Mouse (Mus musculus) stomach, postnatal 0 days (tissue): ENCODE data around the gene Rassf2. TPM values are rescaled to one million over a fixed set of nuclear protein-coding genes. Genes with fewer than 3 reads are reported as not detected.

ENCODE experiments used
- ATAC-seq: fragments of 200-750 bp; cut with Nextera tagmentation; 2 replicates; pipeline ENCODE4 v1.8.0; 2017; ENCODE audit not compliant: low FRiP score, low TSS enrichment
- DNase-seq: peaks from one replicate; pipeline ENCODE4 v3.0.0-alpha.2; 2016; ENCODE audit warnings: low spot score
- H3K27ac ChIP-seq: fragments of 300-500 bp; sonication (generic); replicated peaks from 2 replicates; pipeline ENCODE4 v1.5.1; 2014; ENCODE audit warnings: mild to moderate bottlenecking, control low read depth
- H3K27me3 ChIP-seq: fragments of 300-500 bp; sonication (generic); 2 replicates; pipeline ENCODE4 v1.6.1; 2014; ENCODE audit warnings: low read length; ENCODE audit not compliant: control insufficient read depth, insufficient read depth
- H3K36me3 ChIP-seq: fragments of 300-500 bp; sonication (generic); 2 replicates; pipeline ENCODE4 v1.6.1; 2014; ENCODE audit warnings: low read length, mixed read lengths; ENCODE audit not compliant: control insufficient read depth, insufficient read depth
- H3K4me1 ChIP-seq: fragments of 300-500 bp; sonication (generic); replicated peaks from 2 replicates; pipeline ENCODE4 v1.6.1; 2014; ENCODE audit warnings: antibody characterized with exemption; ENCODE audit not compliant: control insufficient read depth, insufficient read depth
- H3K4me2 ChIP-seq: fragments of 300-500 bp; sonication (generic); replicated peaks from 2 replicates; pipeline ENCODE4 v1.6.1; 2014; ENCODE audit warnings: low read depth, mild to moderate bottlenecking, control low read depth, moderate library complexity
- H3K4me3 ChIP-seq: fragments of 300-500 bp; sonication (generic); 2 replicates; pipeline ENCODE4 v1.5.1; 2014; ENCODE audit warnings: low read depth, low read length, control low read depth
- H3K9ac ChIP-seq: fragments of 300-500 bp; sonication (generic); 2 replicates; pipeline ENCODE4 v1.6.1; 2014; ENCODE audit warnings: mild to moderate bottlenecking, low read length, control low read depth, mixed read lengths
- H3K9me3 ChIP-seq: fragments of 300-500 bp; sonication (generic); 2 replicates; pipeline ENCODE4 v1.6.1; 2016; ENCODE audit warnings: low read length; ENCODE audit not compliant: control insufficient read depth
- CTCF ChIP-seq: IDR thresholded peaks from 2 replicates; pipeline ENCODE4 v1.5.1; 2016; ENCODE audit warnings: antibody characterized with exemption, low read depth, mild to moderate bottlenecking, moderate library complexity
- EP300 ChIP-seq: optimal IDR thresholded peaks from 2 replicates; pipeline ENCODE3; 2016; ENCODE audit warnings: antibody characterized with exemption
- WGBS: fragments of 180-500 bp; shearing (Covaris S2); extraction: QIAGEN DNeasy Blood & Tissue Kit; methylation state at CpG from one replicate; pipeline ENCODE4 v1.1.7; 2014; 5-methylcytosine and 5-hydroxymethylcytosine counted together
- polyA plus RNA-seq: library from polyadenylated mRNA; unstranded; fragments of >200 nt; fragmentation: Nextera tagmentation; extraction: Ambion mirVana; gene quantifications from 2 replicates; pipeline ENCODE4 v1.2.1, GENCODE M21; 2015

The Rassf2 gene
- polyA plus RNA-seq, 1 experiment from 2014 or later = 4.6 TPM

DNA sequence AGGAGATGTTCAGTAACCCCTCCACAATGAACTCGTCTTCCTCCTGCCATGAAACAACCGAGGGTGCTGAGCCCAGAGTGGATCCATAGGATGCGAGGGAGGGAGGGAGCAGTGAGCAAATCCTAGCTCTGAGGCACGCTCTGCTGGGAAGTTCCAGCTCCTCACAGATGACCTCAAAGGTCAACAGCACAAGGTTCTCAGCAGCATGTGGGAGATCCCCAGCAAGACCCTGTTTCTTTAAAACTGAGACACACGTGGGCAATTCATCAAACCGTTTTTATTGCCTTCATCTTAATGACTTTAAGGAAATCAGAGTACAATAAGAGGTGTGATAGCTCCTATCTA is 22.6 kb downstream of the Rassf2 start:
- no peak overlapping the region for H3K4me3 ChIP-seq
- 58% methylated on average over 6 of the region's 6 CpGs for WGBS
- peaks cover 2% of the 10 kb centered on the region; the same call in 1 of the 2 replicates for H3K4me1 ChIP-seq
- DNase-seq (no peak), ATAC-seq (no peak)
- no peaks in the 10 kb centered on the region for H3K27me3 ChIP-seq
- no peaks in the 10 kb centered on the region for H3K9me3 ChIP-seq
- TF ChIP-seq EP300 (no peak), CTCF (no peak)
- no peaks in the 10 kb centered on the region for H3K36me3 ChIP-seq
- no peak overlapping the region for H3K9ac ChIP-seq
- no peak overlapping the region for H3K4me2 ChIP-seq
- no peak overlapping the region; the same call in 1 of the 2 replicates for H3K27ac ChIP-seq

DNA sequence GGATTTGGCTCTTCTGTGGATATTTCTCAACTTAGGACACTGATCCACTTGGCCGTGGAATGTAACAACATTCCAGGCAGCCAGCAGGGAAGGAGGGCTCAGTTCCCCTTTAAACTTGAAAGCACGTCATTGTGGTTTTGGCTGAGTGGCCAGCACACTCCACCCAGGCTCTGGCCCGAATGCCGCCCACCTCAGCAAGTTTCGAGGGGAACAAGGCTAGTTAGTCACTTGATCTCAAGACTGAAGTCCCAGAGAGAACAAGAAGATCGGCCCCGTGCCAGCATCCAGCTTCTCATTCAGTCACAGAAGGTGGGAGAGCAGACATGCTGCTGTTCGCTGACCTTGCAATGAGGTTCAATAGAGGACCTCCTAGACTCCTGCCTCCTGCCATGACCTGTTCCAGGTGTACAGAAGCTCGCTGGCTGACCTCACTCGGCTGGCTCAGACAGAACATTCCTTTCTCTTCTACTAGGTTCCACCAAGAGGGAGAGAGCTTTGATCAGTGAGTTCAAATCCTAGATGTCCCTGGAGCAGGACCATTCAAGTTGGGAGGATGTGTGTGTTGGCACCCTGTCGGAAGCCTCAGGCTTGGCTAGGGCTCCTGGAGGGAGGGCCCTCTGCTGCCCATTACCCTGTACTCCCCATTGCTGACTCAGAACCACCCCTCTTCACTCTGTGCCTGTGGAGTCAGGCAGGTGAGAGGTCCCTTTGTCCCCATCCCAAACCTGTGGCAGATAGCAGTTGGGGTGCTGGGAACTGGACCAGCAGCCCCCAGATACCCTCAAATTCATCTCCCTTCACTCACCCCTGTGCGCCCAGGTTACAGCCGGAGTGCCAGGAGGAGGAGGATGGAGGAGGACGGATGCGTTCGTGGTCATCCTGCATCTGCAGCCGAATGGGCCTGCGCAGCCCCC is 23.2 kb downstream of the Rassf2 start:
- ATAC-seq = peak; percentile 71
- TF ChIP-seq CTCF = no peak
- no peak for TF ChIP-seq EP300
- Histone ChIP-seq H3K9me3 (no peaks in the 10 kb centered on the region), H3K9ac (no peak overlapping the region), H3K4me2 (no peak overlapping the region), H3K4me3 (no peak overlapping the region), H3K27ac (peak overlapping the region; percentile 59), H3K27me3 (no peaks in the 10 kb centered on the region), H3K36me3 (no peaks in the 10 kb centered on the region), H3K4me1 (peaks cover 2% of the 10 kb centered on the region; the same call in 1 of the 2 replicates)
- 74% methylated on average over 18 of the region's 18 CpGs for WGBS
- peak; percentile 41 for DNase-seq

DNA sequence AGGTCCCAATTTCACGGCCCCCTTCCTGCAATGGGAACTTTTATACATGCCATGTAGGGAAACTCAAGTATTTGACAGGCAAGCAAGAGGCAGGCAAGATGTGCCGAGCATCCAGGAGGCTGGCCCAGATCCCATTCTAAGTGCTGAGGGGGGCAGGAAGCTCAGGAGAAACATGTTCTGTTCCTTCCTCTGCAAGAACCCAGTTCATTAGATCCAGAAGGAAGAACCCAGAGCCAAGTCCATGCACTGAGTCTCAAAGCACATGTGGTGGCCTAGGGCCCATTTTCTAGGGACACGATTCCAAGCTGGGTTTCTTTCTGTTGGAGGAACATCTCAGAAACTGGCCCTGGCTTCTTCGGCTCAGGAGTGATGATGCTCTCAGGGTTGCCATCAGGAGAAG is 24.6 kb downstream of the Rassf2 start:
- H3K27ac ChIP-seq = no peak overlapping the region
- H3K27me3 ChIP-seq = no peaks in the 10 kb centered on the region
- H3K9ac ChIP-seq = no peak overlapping the region
- H3K4me2 ChIP-seq = no peak overlapping the region
- ATAC-seq (no peak), DNase-seq (no peak)
- peaks cover 2% of the 10 kb centered on the region; the same call in 1 of the 2 replicates for H3K4me1 ChIP-seq
- no peaks in the 10 kb centered on the region for H3K9me3 ChIP-seq
- H3K4me3 ChIP-seq = no peak overlapping the region
- H3K36me3 ChIP-seq = no peaks in the 10 kb centered on the region
- no peak for TF ChIP-seq EP300
- TF ChIP-seq CTCF = no peak
- 77% methylated on average over 4 of the region's 4 CpGs for WGBS

DNA sequence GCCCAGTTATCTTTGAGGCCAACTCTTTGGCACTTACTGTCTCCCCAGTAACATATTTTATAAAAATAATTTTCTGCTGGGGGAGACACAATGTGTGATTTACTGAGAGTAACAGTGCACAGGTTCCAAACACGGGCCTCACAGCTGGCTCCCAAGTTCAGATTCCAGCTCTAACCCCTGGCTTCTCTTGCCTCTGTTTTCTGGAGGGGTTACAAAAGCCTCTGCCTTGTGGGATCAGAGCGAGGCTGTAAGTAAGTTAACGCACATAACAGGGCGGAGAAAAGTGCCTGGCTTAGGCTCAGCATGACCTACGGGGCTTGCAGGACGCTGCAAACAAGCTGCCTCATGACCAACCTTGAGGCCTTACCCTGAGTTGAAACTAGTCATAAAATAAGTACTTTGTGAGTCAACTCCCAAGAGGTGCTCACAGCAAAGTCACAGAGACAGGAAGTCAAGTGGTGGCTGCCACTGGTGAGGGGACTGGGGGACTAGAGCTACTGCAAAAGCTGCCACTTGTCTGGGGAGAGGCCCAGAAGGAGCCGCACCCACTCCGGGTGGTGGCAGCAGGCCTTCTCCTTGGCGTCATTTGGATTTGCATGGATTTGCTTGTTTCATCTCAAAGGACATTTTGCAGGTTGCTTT is 25.4 kb downstream of the Rassf2 start:
- Histone ChIP-seq H3K36me3 (no peaks in the 10 kb centered on the region), H3K27me3 (no peaks in the 10 kb centered on the region), H3K9me3 (no peaks in the 10 kb centered on the region), H3K9ac (no peak overlapping the region), H3K4me3 (no peak overlapping the region), H3K27ac (no peak overlapping the region), H3K4me2 (no peak overlapping the region), H3K4me1 (peaks cover 2% of the 10 kb centered on the region; the same call in 1 of the 2 replicates)
- 58% methylated on average over 9 of the region's 9 CpGs for WGBS
- ATAC-seq (no peak), DNase-seq (no peak)
- TF ChIP-seq EP300 = no peak
- TF ChIP-seq CTCF = no peak

DNA sequence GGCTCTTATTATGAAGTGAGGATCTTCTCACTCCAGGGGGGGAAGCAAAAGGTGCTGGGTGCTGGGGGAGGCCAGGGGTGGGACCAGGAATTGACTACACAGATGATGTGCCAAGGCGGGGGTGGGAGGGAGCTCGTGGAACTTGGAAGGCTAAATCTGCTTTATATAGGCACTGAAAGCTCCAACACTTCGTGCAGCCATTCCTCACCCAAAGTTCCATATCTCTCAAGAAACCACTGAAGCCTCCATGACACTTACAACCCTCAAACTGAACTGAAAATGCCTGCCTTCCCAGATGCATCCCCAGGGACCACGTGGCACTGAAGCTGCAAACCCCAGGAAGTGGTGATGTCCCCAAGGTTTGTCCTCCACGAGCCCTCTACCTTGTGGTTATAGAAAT is 26.1 kb downstream of the Rassf2 start:
- Histone ChIP-seq H3K4me1 (peaks cover 2% of the 10 kb centered on the region; the same call in 1 of the 2 replicates), H3K36me3 (no peaks in the 10 kb centered on the region), H3K9me3 (no peaks in the 10 kb centered on the region), H3K27me3 (no peaks in the 10 kb centered on the region), H3K4me2 (no peak overlapping the region), H3K9ac (no peak overlapping the region), H3K4me3 (no peak overlapping the region), H3K27ac (no peak overlapping the region)
- ATAC-seq = no peak
- 67% methylated on average over 5 of the region's 5 CpGs for WGBS
- DNase-seq = no peak
- TF ChIP-seq EP300 (no peak), CTCF (no peak)
